Mouse (Mus musculus) spleen, adult 2 months (tissue): ENCODE data around the gene Fry.

Source experiments
- CTCF ChIP-seq: fragments of 200-500 bp; IDR thresholded peaks from 2 replicates; pipeline ENCODE4 v1.5.1; 2011; ENCODE audit warnings: mild to moderate bottlenecking, inconsistent platforms; ENCODE audit not compliant: insufficient read depth, insufficient read length, insufficient replicate concordance; ENCODE audit errors: extremely low read depth
- POLR2A ChIP-seq: fragments of 200-500 bp; IDR thresholded peaks from 2 replicates; pipeline ENCODE4 v1.6.1; 2011; ENCODE audit warnings: low read depth, low read length, inconsistent platforms

DNA sequence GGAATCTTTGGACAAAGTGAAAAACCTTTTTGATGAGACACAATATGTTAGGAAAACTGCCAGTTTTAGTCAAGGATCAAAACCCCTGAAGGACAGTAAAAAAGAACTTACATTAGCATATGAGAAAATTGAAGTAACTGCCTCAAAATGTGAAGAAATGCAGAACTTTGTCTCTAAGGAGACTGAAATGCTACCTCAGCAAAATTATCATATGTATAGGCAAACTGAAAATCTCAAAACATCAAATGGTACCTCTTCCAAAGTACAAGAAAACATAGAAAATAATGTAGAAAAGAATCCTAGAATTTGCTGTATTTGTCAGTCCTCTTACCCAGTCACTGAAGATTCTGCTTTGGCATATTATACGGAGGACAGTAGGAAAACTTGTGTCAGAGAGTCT is 422.9 kb downstream of the Fry start:
- TF ChIP-seq POLR2A (no peak), CTCF (no peak)
